Mouse (Mus musculus): ENCODE results near the gene Sfswap.

- TF ChIP-seq CTCF (IDR thresholded peaks at IDR 0.05; ENCODE audit: control insufficient read depth, insufficient read depth, insufficient read length) (no peak), MYOG (IDR thresholded peaks at IDR 0.05; ENCODE audit: control insufficient read depth, extremely low read depth, insufficient read length) (no peak), CEBPB (IDR thresholded peaks at IDR 0.05; ENCODE audit: low read depth) (no peak), MAX (IDR thresholded peaks at IDR 0.05) (no peak), FOSL1 (IDR thresholded peaks at IDR 0.05; ENCODE audit: insufficient read depth, low read length, poor library complexity, severe bottlenecking) (no peak), MYOD1 (IDR thresholded peaks at IDR 0.05; ENCODE audit: control insufficient read depth, insufficient read length, low read depth) (no peak)
These were observed 77.2 kb downstream of the Sfswap start for GRCm38 (mm10) chr5:129578201-129578600.
